Mouse (Mus musculus) embryonic facial prominence, embryonic 11.5 days (tissue): ENCODE measurements around the gene Mapk8ip2. TPM values are rescaled to one million over a fixed set of nuclear protein-coding genes. Genes with fewer than 3 reads are reported as not detected.

Experiments
- ATAC-seq: fragments of 200-750 bp; cut with Nextera tagmentation; replicated peaks from 2 replicates; pipeline ENCODE4 v1.8.0; 2017; ENCODE audit warnings: low read depth; ENCODE audit not compliant: insufficient number of reproducible peaks, low FRiP score, low TSS enrichment
- DNase-seq: peaks from one replicate; pipeline ENCODE4 v3.0.0-alpha.2; 2015; ENCODE audit warnings: low spot score
- H3K27ac ChIP-seq: fragments of 300-500 bp; sonication (generic); replicated peaks from 2 replicates; pipeline ENCODE4 v1.5.1; 2014; ENCODE audit warnings: mild to moderate bottlenecking, low read depth, low read length, control low read depth
- H3K27me3 ChIP-seq: fragments of 300-500 bp; sonication (generic); 2 replicates; pipeline ENCODE4 v1.6.1; 2014; ENCODE audit warnings: mild to moderate bottlenecking, low read length, moderate library complexity, mixed read lengths; ENCODE audit not compliant: control insufficient read depth, insufficient read depth
- H3K36me3 ChIP-seq: fragments of 300-500 bp; sonication (generic); replicated peaks from 2 replicates; pipeline ENCODE4 v1.6.1; 2014; ENCODE audit warnings: low read depth, mild to moderate bottlenecking, low read length, moderate library complexity, mixed read lengths; ENCODE audit not compliant: control insufficient read depth, insufficient read depth
- H3K4me1 ChIP-seq: fragments of 300-500 bp; sonication (generic); 2 replicates; pipeline ENCODE4 v1.6.1; 2014; ENCODE audit warnings: low read length, mixed read lengths; ENCODE audit not compliant: control insufficient read depth, insufficient read depth
- H3K4me2 ChIP-seq: fragments of 300-500 bp; sonication (generic); 2 replicates; pipeline ENCODE4 v1.6.1; 2014; ENCODE audit warnings: low read depth, mild to moderate bottlenecking, control low read depth, low read length, moderate library complexity
- H3K4me3 ChIP-seq: fragments of 300-500 bp; sonication (generic); 2 replicates; pipeline ENCODE4 v1.5.1; 2014; ENCODE audit warnings: low read depth, low read length, control low read depth
- H3K9ac ChIP-seq: fragments of 300-500 bp; sonication (generic); replicated peaks from 2 replicates; pipeline ENCODE4 v1.6.1; 2014; ENCODE audit warnings: mild to moderate bottlenecking, control low read depth, low read length
- H3K9me3 ChIP-seq: fragments of 300-500 bp; sonication (generic); replicated peaks from 2 replicates; pipeline ENCODE4 v1.6.1; 2016; ENCODE audit warnings: mild to moderate bottlenecking, low read length, inconsistent platforms, mixed read lengths; ENCODE audit not compliant: control insufficient read depth
- WGBS: fragments of 180-500 bp; shearing (Covaris S2); extraction: QIAGEN DNeasy Blood & Tissue Kit; methylation state at CpG from one replicate; pipeline ENCODE4 v1.1.7; 2014; 5-methylcytosine and 5-hydroxymethylcytosine counted together
- polyA plus RNA-seq: library from polyadenylated mRNA; unstranded; fragments of >200 nt; fragmentation: Nextera tagmentation; extraction: Ambion mirVana; gene quantifications from 2 replicates; pipeline ENCODE4 v1.2.1, GENCODE M21; 2014

Mapk8ip2 gene
- polyA plus RNA-seq, 1 experiment from 2014 or later, result 5.4 TPM

- Histone ChIP-seq H3K4me3 (no peak overlapping the region), H3K4me2 (no peak overlapping the region), H3K27me3 (no peaks in the 10 kb centered on the region), H3K4me1 (no peaks in the 10 kb centered on the region), H3K36me3 (no peaks in the 10 kb centered on the region), H3K27ac (no peak overlapping the region), H3K9me3 (no peaks in the 10 kb centered on the region), H3K9ac (no peak overlapping the region)
- ATAC-seq (no peak), DNase-seq (no peak)
- 46% methylated on average over 8 of the region's 8 CpGs for WGBS
Measured at GRCm38 (mm10) chr15:89477806-89478205, 24.1 kb downstream of the Mapk8ip2 start.

GRCm38 (mm10) chr15:89478622-89479021 lies 24.9 kb downstream of the Mapk8ip2 start:
- Histone ChIP-seq H3K4me1 (no peaks in the 10 kb centered on the region), H3K27me3 (no peaks in the 10 kb centered on the region)
- 86% methylated on average over 3 of the region's 3 CpGs for WGBS

GRCm38 (mm10) chr15:89480584-89480983 lies 26.9 kb downstream of the Mapk8ip2 start:
- H3K4me1 ChIP-seq, result no peaks in the 10 kb centered on the region
- H3K9ac ChIP-seq, result no peak overlapping the region
- no peaks in the 10 kb centered on the region for H3K36me3 ChIP-seq
- DNase-seq, result no peak
- ATAC-seq, result no peak
- 76% methylated on average over 8 of the region's 8 CpGs for WGBS
- H3K9me3 ChIP-seq, result no peaks in the 10 kb centered on the region
- H3K4me3 ChIP-seq, result no peak overlapping the region
- no peaks in the 10 kb centered on the region for H3K27me3 ChIP-seq
- no peak overlapping the region for H3K4me2 ChIP-seq
- no peak overlapping the region for H3K27ac ChIP-seq

More at GRCm38 (mm10) chr15:89478622-89479021, 24.9 kb downstream of the Mapk8ip2 start:
- Histone ChIP-seq H3K36me3 (no peaks in the 10 kb centered on the region), H3K27ac (no peak overlapping the region), H3K9ac (no peak overlapping the region), H3K4me3 (no peak overlapping the region), H3K4me2 (no peak overlapping the region), H3K9me3 (no peaks in the 10 kb centered on the region)
- no peak for ATAC-seq
- DNase-seq, result no peak

GRCm38 (mm10) chr15:89488182-89488581 lies 34.5 kb downstream of the Mapk8ip2 start:
- DNase-seq (no peak), ATAC-seq (no peak)
- H3K9me3 ChIP-seq, result no peaks in the 10 kb centered on the region
- no peaks in the 10 kb centered on the region for H3K36me3 ChIP-seq
- no peaks in the 10 kb centered on the region for H3K4me1 ChIP-seq
- WGBS, result 81% methylated on average over 12 of the region's 12 CpGs
- no peaks in the 10 kb centered on the region for H3K27me3 ChIP-seq
- H3K27ac ChIP-seq, result no peak overlapping the region
- H3K9ac ChIP-seq, result no peak overlapping the region
- H3K4me2 ChIP-seq, result no peak overlapping the region
- H3K4me3 ChIP-seq, result no peak overlapping the region

GRCm38 (mm10) chr15:89488611-89489117 lies 35.0 kb downstream of the Mapk8ip2 start:
- Histone ChIP-seq H3K9ac (no peak overlapping the region), H3K9me3 (no peaks in the 10 kb centered on the region), H3K27me3 (no peaks in the 10 kb centered on the region), H3K27ac (no peak overlapping the region), H3K36me3 (no peaks in the 10 kb centered on the region), H3K4me3 (no peak overlapping the region), H3K4me1 (no peaks in the 10 kb centered on the region), H3K4me2 (no peak overlapping the region)
- DNase-seq, result no peak
- 57% methylated on average over 14 of the region's 14 CpGs for WGBS
- no peak for ATAC-seq

GRCm38 (mm10) chr15:89494970-89495369 lies 41.3 kb downstream of the Mapk8ip2 start:
- Histone ChIP-seq H3K4me2 (no peak overlapping the region), H3K36me3 (no peaks in the 10 kb centered on the region), H3K4me1 (peaks cover 5% of the 10 kb centered on the region; the same call in 1 of the 2 replicates), H3K27me3 (peaks cover 17% of the 10 kb centered on the region), H3K4me3 (no peak overlapping the region), H3K9me3 (no peaks in the 10 kb centered on the region), H3K27ac (no peak overlapping the region), H3K9ac (no peak overlapping the region)
- DNase-seq (no peak), ATAC-seq (no peak)
- WGBS, result 81% methylated on average over 4 of the region's 4 CpGs

- Histone ChIP-seq H3K27me3 (peaks cover 17% of the 10 kb centered on the region), H3K4me1 (peaks cover 5% of the 10 kb centered on the region; the same call in 1 of the 2 replicates), H3K4me2 (no peak overlapping the region), H3K36me3 (no peaks in the 10 kb centered on the region), H3K9me3 (no peaks in the 10 kb centered on the region), H3K9ac (no peak overlapping the region), H3K27ac (no peak overlapping the region), H3K4me3 (no peak overlapping the region)
- ATAC-seq (no peak), DNase-seq (no peak)
- 43% methylated on average over 4 of the region's 4 CpGs for WGBS
Measured at GRCm38 (mm10) chr15:89496131-89496530, 42.4 kb downstream of the Mapk8ip2 start.

GRCm38 (mm10) chr15:89496841-89497240 lies 43.1 kb downstream of the Mapk8ip2 start:
- no peak overlapping the region for H3K4me2 ChIP-seq
- DNase-seq, result no peak
- no peak overlapping the region for H3K4me3 ChIP-seq
- H3K36me3 ChIP-seq, result no peaks in the 10 kb centered on the region
- 27% methylated on average over 2 of the region's 2 CpGs for WGBS
- ATAC-seq, result no peak
- no peak overlapping the region for H3K9ac ChIP-seq
- H3K4me1 ChIP-seq, result peaks cover 5% of the 10 kb centered on the region; the same call in 1 of the 2 replicates
- peaks cover 19% of the 10 kb centered on the region for H3K27me3 ChIP-seq
- no peak overlapping the region for H3K27ac ChIP-seq
- H3K9me3 ChIP-seq, result no peaks in the 10 kb centered on the region
